Mouse (Mus musculus) embryonic facial prominence, embryonic 14.5 days (tissue): Measurements from ENCODE around the gene Napb. TPM values are rescaled to one million over a fixed set of nuclear protein-coding genes. Genes with fewer than 3 reads are reported as not detected.

Experiments
- ATAC-seq: fragments of 200-750 bp; cut with Nextera tagmentation; 2 replicates; pipeline ENCODE4 v1.8.0; 2017; ENCODE audit warnings: low read depth, moderate number of reproducible peaks, moderate TSS enrichment
- DNase-seq: peaks from one replicate; pipeline ENCODE4 v3.0.0-alpha.2; 2015; ENCODE audit warnings: low spot score
- H3K27ac ChIP-seq: fragments of 300-500 bp; sonication (generic); replicated peaks from 2 replicates; pipeline ENCODE4 v1.5.1; 2014; ENCODE audit warnings: low read depth, mild to moderate bottlenecking, low read length, moderate library complexity
- H3K27me3 ChIP-seq: fragments of 300-500 bp; sonication (generic); replicated peaks from 2 replicates; pipeline ENCODE4 v1.6.1; 2014; ENCODE audit warnings: low read length; ENCODE audit not compliant: control insufficient read depth, insufficient read depth
- H3K36me3 ChIP-seq: fragments of 300-500 bp; sonication (generic); 2 replicates; pipeline ENCODE4 v1.6.1; 2014; ENCODE audit warnings: low read length, mixed read lengths; ENCODE audit not compliant: control insufficient read depth, insufficient read depth
- H3K4me1 ChIP-seq: fragments of 300-500 bp; sonication (generic); 2 replicates; pipeline ENCODE4 v1.6.1; 2014; ENCODE audit warnings: antibody characterized with exemption, low read length; ENCODE audit not compliant: control insufficient read depth, insufficient read depth
- H3K4me2 ChIP-seq: fragments of 300-500 bp; sonication (generic); 2 replicates; pipeline ENCODE4 v1.6.1; 2014; ENCODE audit warnings: low read depth, mild to moderate bottlenecking, low read length, moderate library complexity, mixed read lengths
- H3K4me3 ChIP-seq: fragments of 300-500 bp; sonication (generic); 2 replicates; pipeline ENCODE4 v1.5.1; 2014; ENCODE audit warnings: low read depth, mild to moderate bottlenecking, low read length
- H3K9ac ChIP-seq: fragments of 300-500 bp; sonication (generic); 2 replicates; pipeline ENCODE4 v1.6.1; 2014; ENCODE audit warnings: low read depth, mild to moderate bottlenecking, low read length, moderate library complexity, mixed read lengths
- H3K9me3 ChIP-seq: fragments of 300-500 bp; sonication (generic); 2 replicates; pipeline ENCODE4 v1.6.1; 2016; ENCODE audit warnings: low read length; ENCODE audit not compliant: control insufficient read depth
- WGBS: fragments of 180-500 bp; shearing (Covaris S2); extraction: QIAGEN DNeasy Blood & Tissue Kit; methylation state at CpG from one replicate; pipeline ENCODE4 v1.1.7; 2014; 5-methylcytosine and 5-hydroxymethylcytosine counted together
- polyA plus RNA-seq: library from polyadenylated mRNA; unstranded; fragments of >200 nt; fragmentation: Nextera tagmentation; extraction: Ambion mirVana; gene quantifications from 2 replicates; pipeline ENCODE4 v1.2.1, GENCODE M21; 2014

Napb gene
- polyA plus RNA-seq, 1 experiment from 2014 or later, result 6.5 TPM

DNA sequence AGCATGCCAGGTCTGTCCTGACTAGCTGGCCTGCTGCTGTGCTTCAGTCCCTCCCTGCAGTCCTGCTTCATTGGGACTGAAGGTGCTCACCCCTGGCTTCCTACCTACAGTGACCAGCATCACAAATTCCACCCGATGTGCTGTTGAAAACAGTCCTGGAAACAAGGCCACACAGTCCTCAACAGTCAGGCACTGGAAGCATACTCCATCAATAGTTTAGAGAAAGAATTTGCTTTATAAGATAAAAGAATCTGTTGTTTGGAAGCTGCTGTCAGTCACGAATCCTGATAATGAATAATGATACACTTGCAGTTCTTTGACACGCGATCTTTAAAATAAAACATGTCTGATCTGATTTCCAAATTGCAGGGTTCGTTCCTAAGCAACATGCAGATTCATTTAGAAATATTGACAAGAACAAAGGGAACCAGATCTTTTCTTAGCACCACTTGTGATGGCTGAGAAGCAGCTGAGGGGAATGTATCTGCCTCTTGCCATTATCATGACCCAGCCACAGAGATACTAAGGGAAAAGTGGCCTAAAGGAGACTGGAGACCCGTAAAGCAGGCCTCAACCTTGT lies 87.8 kb downstream of the Napb start:
- no peaks in the 10 kb centered on the region for H3K9me3 ChIP-seq
- WGBS, result 81% methylated on average over 6 of the region's 6 CpGs
- H3K9ac ChIP-seq, result no peak overlapping the region
- no peaks in the 10 kb centered on the region for H3K27me3 ChIP-seq
- no peak overlapping the region for H3K27ac ChIP-seq
- no peak for ATAC-seq
- H3K4me1 ChIP-seq, result no peaks in the 10 kb centered on the region
- no peaks in the 10 kb centered on the region for H3K36me3 ChIP-seq
- H3K4me3 ChIP-seq, result no peak overlapping the region
- no peak overlapping the region for H3K4me2 ChIP-seq
- no peak for DNase-seq

Other genes starting within 250 kb of the Napb start
- 71.1 and 79.9 TPM in 2 replicates for gene Nxt1, start 59.9 kb downstream of the Napb start, polyA plus RNA-seq
- gene Gzf1, start 51.4 kb downstream of the Napb start, polyA plus RNA-seq, result 22.4 and 23.3 TPM in 2 replicates
- gene Cstl1, start 17.9 kb upstream of the Napb start, polyA plus RNA-seq, result not detected in 2 replicates
- gene Cst11, start 39.0 kb upstream of the Napb start, polyA plus RNA-seq, result not detected in 2 replicates
- gene 8030411F24Rik, start 49.5 kb upstream of the Napb start, polyA plus RNA-seq, result not detected in 2 replicates
- not detected in 2 replicates for gene Cst12, start 56.9 kb upstream of the Napb start, polyA plus RNA-seq
- not detected in 2 replicates for gene Cst8, start 66.3 kb upstream of the Napb start, polyA plus RNA-seq
- gene Cst13, start 87.6 kb upstream of the Napb start, polyA plus RNA-seq, result not detected in 2 replicates
- gene Cst9, start 102.7 kb upstream of the Napb start, polyA plus RNA-seq, result not detected in 2 replicates
- not detected in 2 replicates for gene 9230104L09Rik, start 132.6 kb upstream of the Napb start, polyA plus RNA-seq
- gene Cst3, start 143.2 kb upstream of the Napb start, polyA plus RNA-seq, result 548 and 591 TPM in 2 replicates